Mouse (Mus musculus) heart, postnatal 0 days (tissue): Measurements from ENCODE around the gene Znrf3. TPM values are rescaled to one million over a fixed set of nuclear protein-coding genes. Genes with fewer than 3 reads are reported as not detected.

ENCODE experiments used
- ATAC-seq: fragments of 200-750 bp; cut with Nextera tagmentation; 2 replicates; pipeline ENCODE4 v1.8.0; 2017; ENCODE audit warnings: low read depth, moderate number of reproducible peaks, moderate library complexity; ENCODE audit not compliant: insufficient read depth
- DNase-seq: peaks from one replicate; pipeline ENCODE4 v3.0.0-alpha.2; 2016; ENCODE audit warnings: low spot score
- H3K27ac ChIP-seq: fragments of 300-500 bp; sonication (generic); 2 replicates; pipeline ENCODE4 v1.5.1; 2014; ENCODE audit warnings: low read depth, mild to moderate bottlenecking
- H3K27me3 ChIP-seq: fragments of 300-500 bp; sonication (generic); 2 replicates; pipeline ENCODE4 v1.6.1; 2014; ENCODE audit warnings: low read length, mixed read lengths; ENCODE audit not compliant: control insufficient read depth, insufficient read depth
- H3K36me3 ChIP-seq: fragments of 300-500 bp; sonication (generic); replicated peaks from 2 replicates; pipeline ENCODE4 v1.6.1; 2014; ENCODE audit warnings: low read length, mixed read lengths; ENCODE audit not compliant: control insufficient read depth, insufficient read depth
- H3K4me1 ChIP-seq: fragments of 300-500 bp; sonication (generic); 2 replicates; pipeline ENCODE4 v1.6.1; 2014; ENCODE audit warnings: antibody characterized with exemption; ENCODE audit not compliant: control insufficient read depth, insufficient read depth
- H3K4me2 ChIP-seq: fragments of 300-500 bp; sonication (generic); 2 replicates; pipeline ENCODE4 v1.6.1; 2014; ENCODE audit warnings: low read depth, mild to moderate bottlenecking, low read length, moderate library complexity
- H3K4me3 ChIP-seq: fragments of 300-500 bp; sonication (generic); 2 replicates; pipeline ENCODE4 v1.5.1; 2014; ENCODE audit warnings: low read depth, low read length
- H3K9ac ChIP-seq: fragments of 300-500 bp; sonication (generic); replicated peaks from 2 replicates; pipeline ENCODE4 v1.6.1; 2014; ENCODE audit warnings: low read depth, low read length, mixed read lengths
- H3K9me3 ChIP-seq: fragments of 300-500 bp; sonication (generic); replicated peaks from 2 replicates; pipeline ENCODE4 v1.6.1; 2016; ENCODE audit warnings: low read length; ENCODE audit not compliant: control insufficient read depth
- CTCF ChIP-seq: IDR thresholded peaks from 2 replicates; pipeline ENCODE4 v1.5.1; 2016; ENCODE audit warnings: antibody characterized with exemption, control low read depth, low read depth
- EP300 ChIP-seq: IDR thresholded peaks from 2 replicates; pipeline ENCODE4 v1.6.1; 2016; ENCODE audit warnings: antibody characterized with exemption, low read depth
- WGBS: fragments of 180-500 bp; shearing (Covaris S2); extraction: QIAGEN DNeasy Blood & Tissue Kit; methylation state at CpG from one replicate; pipeline ENCODE4 v1.1.7; 2014; 5-methylcytosine and 5-hydroxymethylcytosine counted together
- polyA plus RNA-seq: library from polyadenylated mRNA; unstranded; fragments of >200 nt; fragmentation: Nextera tagmentation; extraction: Ambion mirVana; gene quantifications from 2 replicates; pipeline ENCODE4 v1.2.1, GENCODE M21; 2015
- total RNA-seq: library from RNA; depleted of rRNA; stranded (reverse); fragments of >200 nt; gene quantifications from 2 replicates; pipeline ENCODE4 v1.2.3, GENCODE M21; 2014; ENCODE audit warnings: low replicate concordance

Znrf3 gene
- total and polyA plus RNA-seq, 2 experiments from 2014 or later = 6.4 to 7.0 TPM

DNA sequence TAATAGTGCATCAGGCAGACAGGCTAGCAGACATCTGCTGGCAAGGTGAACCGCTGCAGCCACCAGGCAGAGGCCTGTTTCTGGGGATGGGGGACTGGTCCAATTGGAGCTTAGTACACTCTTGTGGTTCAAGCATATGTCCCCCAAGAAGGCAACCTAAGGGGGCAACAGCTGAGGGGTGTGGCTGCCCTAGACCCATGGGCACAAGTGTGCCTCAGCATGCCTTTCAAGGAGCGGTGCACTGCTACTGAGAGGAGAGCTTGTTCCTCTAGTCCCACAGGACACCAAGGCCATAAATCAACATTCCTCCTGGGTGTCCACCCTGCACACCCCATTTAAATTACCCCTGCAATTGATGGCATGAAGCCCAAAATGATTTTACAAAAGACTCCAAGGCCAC lies 166.2 kb downstream of the Znrf3 start:
- no peak overlapping the region for H3K4me3 ChIP-seq
- H3K4me1 ChIP-seq = no peaks in the 10 kb centered on the region
- H3K9me3 ChIP-seq = no peaks in the 10 kb centered on the region
- WGBS = 89% methylated on average over 2 of the region's 2 CpGs
- no peak overlapping the region for H3K9ac ChIP-seq
- no peaks in the 10 kb centered on the region for H3K27me3 ChIP-seq
- ATAC-seq = no peak
- no peak overlapping the region for H3K4me2 ChIP-seq
- peaks cover 28% of the 10 kb centered on the region for H3K36me3 ChIP-seq
- H3K27ac ChIP-seq = no peak overlapping the region
- TF ChIP-seq EP300 = no peak
- TF ChIP-seq CTCF = no peak
- DNase-seq = no peak

DNA sequence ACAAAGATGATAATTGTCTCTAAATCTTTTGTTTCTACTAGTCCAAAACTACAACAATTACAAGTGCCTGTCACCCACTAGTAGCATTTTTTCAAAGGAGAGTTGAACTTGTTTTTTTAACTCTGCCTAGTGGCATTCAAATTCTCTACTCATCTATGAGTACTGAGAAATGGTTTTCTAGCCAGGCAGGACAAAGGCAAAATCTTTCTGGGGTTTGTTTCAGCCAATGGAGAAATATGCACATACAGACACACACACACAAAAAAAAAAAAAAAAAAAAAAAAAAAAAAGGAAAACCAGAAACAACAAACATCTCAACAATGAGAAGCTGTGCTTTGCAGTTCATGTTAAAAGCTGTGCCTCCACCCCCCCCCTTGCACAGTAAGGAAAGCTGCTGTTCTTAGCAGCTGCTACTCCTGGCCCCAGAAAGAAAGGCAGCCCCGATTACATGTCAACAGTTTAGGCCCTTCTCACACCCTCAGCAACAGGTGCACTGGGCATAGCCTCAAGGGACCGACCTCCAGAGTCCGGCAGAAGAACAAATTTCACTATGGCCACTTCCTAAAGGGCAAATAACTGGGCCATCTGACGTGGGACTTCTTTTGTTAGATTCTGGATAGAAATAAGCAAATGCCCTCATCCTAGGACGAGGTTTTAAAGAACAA lies 167.2 kb downstream of the Znrf3 start:
- ATAC-seq = no peak
- TF ChIP-seq EP300 (no peak), CTCF (no peak)
- DNase-seq = no peak
- no peaks in the 10 kb centered on the region for H3K4me1 ChIP-seq
- H3K9me3 ChIP-seq = no peaks in the 10 kb centered on the region
- no peak overlapping the region for H3K4me2 ChIP-seq
- WGBS = 66% methylated on average over 5 of the region's 5 CpGs
- no peak overlapping the region for H3K4me3 ChIP-seq
- peaks cover 19% of the 10 kb centered on the region for H3K36me3 ChIP-seq
- H3K9ac ChIP-seq = no peak overlapping the region
- H3K27ac ChIP-seq = no peak overlapping the region
- no peaks in the 10 kb centered on the region for H3K27me3 ChIP-seq

DNA sequence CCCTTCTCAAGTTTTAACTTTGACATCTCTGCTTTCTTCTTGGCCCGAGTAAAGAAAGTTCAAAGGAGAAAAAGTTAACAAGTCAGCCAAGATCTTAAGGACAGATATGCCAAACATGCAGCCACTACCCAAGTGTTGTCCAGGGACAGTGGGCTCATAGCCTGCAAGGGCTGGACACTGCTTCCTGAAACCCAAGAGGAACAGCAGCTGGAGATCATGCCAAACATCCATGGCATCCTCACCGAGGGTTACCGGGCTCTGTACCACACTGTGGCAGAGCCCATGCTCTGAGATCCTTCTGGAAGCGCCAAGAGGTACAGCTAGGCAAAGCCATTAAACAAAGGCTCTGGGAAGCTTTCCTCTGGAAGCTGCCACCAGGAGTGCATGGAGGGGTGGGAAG lies 169.4 kb downstream of the Znrf3 start:
- DNase-seq (no peak), ATAC-seq (no peak)
- TF ChIP-seq EP300 (no peak), CTCF (no peak)
- H3K36me3 ChIP-seq = no peaks in the 10 kb centered on the region
- no peak overlapping the region for H3K4me2 ChIP-seq
- H3K9me3 ChIP-seq = no peaks in the 10 kb centered on the region
- H3K4me1 ChIP-seq = 0 out of 2 replicates have a peak, but pooled peaks cover 8% of the 10 kb centered on the region
- H3K27me3 ChIP-seq = no peaks in the 10 kb centered on the region
- no peak overlapping the region for H3K9ac ChIP-seq
- H3K27ac ChIP-seq = no peak overlapping the region
- no peak overlapping the region for H3K4me3 ChIP-seq
- WGBS = 71% methylated on average over 4 of the region's 4 CpGs

DNA sequence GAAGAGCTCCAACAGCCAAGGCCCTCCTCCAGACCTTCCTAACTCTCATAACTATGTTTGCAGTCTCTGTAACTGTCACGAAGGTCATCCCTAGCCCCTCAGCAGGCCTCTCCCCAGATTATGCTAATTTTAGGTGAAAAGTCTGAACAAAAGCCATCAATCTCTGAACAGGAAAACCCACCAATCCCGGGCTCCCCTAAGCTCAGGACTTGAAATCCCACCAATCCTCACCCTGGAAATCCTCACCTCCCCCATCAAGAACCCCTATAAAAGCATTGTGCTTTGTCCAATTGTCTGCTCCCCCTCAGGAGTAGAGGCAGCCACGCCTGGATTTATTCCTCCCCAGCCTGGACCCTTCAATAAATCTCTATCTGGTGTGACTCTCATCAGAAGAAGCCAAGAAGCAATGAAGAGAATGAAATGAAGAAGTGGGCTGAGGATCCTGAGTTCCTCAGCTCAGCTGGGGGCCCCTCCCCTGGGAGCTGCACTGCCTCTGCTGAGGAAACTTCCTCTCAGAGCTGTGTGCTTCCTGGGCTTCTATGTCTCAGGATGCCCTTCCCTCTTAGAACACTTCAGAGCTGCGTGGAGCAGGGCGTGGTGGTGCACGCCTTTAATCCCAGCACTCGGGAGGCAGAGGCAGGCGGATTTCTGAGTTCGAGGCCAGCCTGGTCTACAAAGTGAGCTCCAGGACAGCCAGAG lies 172.0 kb downstream of the Znrf3 start:
- Histone ChIP-seq H3K9me3 (no peaks in the 10 kb centered on the region), H3K27me3 (no peaks in the 10 kb centered on the region), H3K4me1 (0 out of 2 replicates have a peak, but pooled peaks cover 8% of the 10 kb centered on the region), H3K4me3 (no peak overlapping the region), H3K4me2 (no peak overlapping the region), H3K27ac (no peak overlapping the region), H3K9ac (no peak overlapping the region), H3K36me3 (no peaks in the 10 kb centered on the region)
- TF ChIP-seq CTCF (no peak), EP300 (no peak)
- ATAC-seq (no peak), DNase-seq (no peak)
- WGBS = 68% methylated on average over 9 of the region's 9 CpGs

DNA sequence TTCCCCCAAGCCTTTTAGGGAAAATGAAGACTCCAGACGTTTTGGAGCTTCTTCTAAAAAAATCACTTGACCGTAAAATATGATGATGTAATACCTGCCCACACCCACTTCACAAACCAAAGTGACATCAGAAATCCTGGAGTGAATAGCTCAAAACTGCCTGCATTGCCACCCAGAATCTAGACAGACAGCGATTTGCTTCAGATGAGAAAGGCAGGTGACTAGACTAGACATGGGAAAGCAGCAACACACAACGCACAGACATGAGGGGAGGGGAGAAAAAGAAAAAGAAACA lies 172.6 kb downstream of the Znrf3 start:
- TF ChIP-seq EP300 = no peak
- no peak for TF ChIP-seq CTCF
- DNase-seq = no peak
- 62% methylated on average over 4 of the region's 4 CpGs for WGBS
- H3K27ac ChIP-seq = no peak overlapping the region
- no peaks in the 10 kb centered on the region for H3K27me3 ChIP-seq
- H3K4me1 ChIP-seq = 0 out of 2 replicates have a peak, but pooled peaks cover 8% of the 10 kb centered on the region
- no peak overlapping the region for H3K4me2 ChIP-seq
- no peak overlapping the region for H3K9ac ChIP-seq
- no peak overlapping the region for H3K4me3 ChIP-seq
- H3K9me3 ChIP-seq = no peaks in the 10 kb centered on the region
- ATAC-seq = no peak
- no peaks in the 10 kb centered on the region for H3K36me3 ChIP-seq
